Mouse (Mus musculus) liver, embryonic 14.5 days (tissue): ENCODE results near the gene Dclk3. TPM values are rescaled to one million over a fixed set of nuclear protein-coding genes. Genes with fewer than 3 reads are reported as not detected.

Source experiments
- ATAC-seq: fragments of 200-750 bp; cut with Nextera tagmentation; 2 replicates; pipeline ENCODE4 v1.8.0; 2017; ENCODE audit warnings: moderate number of reproducible peaks, mild to moderate bottlenecking, moderate library complexity; ENCODE audit not compliant: insufficient read depth
- DNase-seq, 3 experiments: peaks; one replicate each; pipeline ENCODE4 v3.0.0-alpha.2; 2012 to 2013; ENCODE audit warnings: low read depth in 3 of 3, low spot score in 3 of 3
- H3K27ac ChIP-seq: fragments of 300-500 bp; sonication (generic); 2 replicates; pipeline ENCODE4 v1.5.1; 2014; ENCODE audit warnings: moderate library complexity, mild to moderate bottlenecking, control low read depth, inconsistent platforms
- H3K27me3 ChIP-seq: fragments of 300-500 bp; sonication (generic); 2 replicates; pipeline ENCODE4 v1.6.1; 2014; ENCODE audit warnings: mild to moderate bottlenecking, low read length, moderate library complexity; ENCODE audit not compliant: control insufficient read depth, insufficient read depth
- H3K36me3 ChIP-seq: fragments of 300-500 bp; sonication (generic); replicated peaks from 2 replicates; pipeline ENCODE4 v1.6.1; 2014; ENCODE audit warnings: low read depth; ENCODE audit not compliant: control insufficient read depth, insufficient read depth
- H3K4me1 ChIP-seq, 2 experiments: fragments of 200-500 bp in 1 of 2; fragments of 300-500 bp in 1 of 2; sonication (generic) in 1 of 2; replicated peaks; 2 replicates each; pipeline ENCODE4 v1.6.1; 2012 to 2014; ENCODE audit warnings: antibody characterized with exemption in 1 of 2, inconsistent platforms in 1 of 2, low read length in 1 of 2; ENCODE audit not compliant: control insufficient read depth in 2 of 2, insufficient read depth in 2 of 2
- H3K4me2 ChIP-seq: fragments of 300-500 bp; sonication (generic); 2 replicates; pipeline ENCODE4 v1.6.1; 2014; ENCODE audit warnings: low read depth, mild to moderate bottlenecking, control low read depth, moderate library complexity
- H3K4me3 ChIP-seq, 2 experiments: fragments of 200-500 bp in 1 of 2; fragments of 300-500 bp in 1 of 2; sonication (generic) in 1 of 2; 2 replicates each; pipeline ENCODE4 v1.5.1; 2012 to 2014; ENCODE audit warnings: low read depth in 2 of 2, low read length in 2 of 2, mild to moderate bottlenecking in 2 of 2, control low read depth in 1 of 2, inconsistent platforms in 1 of 2, moderate library complexity in 1 of 2; ENCODE audit not compliant: insufficient read depth in 1 of 2
- H3K9ac ChIP-seq: fragments of 300-500 bp; sonication (generic); replicated peaks from 2 replicates; pipeline ENCODE4 v1.6.1; 2014; ENCODE audit warnings: mild to moderate bottlenecking, control low read depth, moderate library complexity
- H3K9me3 ChIP-seq: fragments of 300-500 bp; sonication (generic); 2 replicates; pipeline ENCODE4 v1.6.1; 2016; ENCODE audit warnings: low read length, mixed read lengths; ENCODE audit not compliant: control insufficient read depth
- CTCF ChIP-seq: IDR thresholded peaks from 2 replicates; pipeline ENCODE4 v1.5.1; 2016; ENCODE audit warnings: antibody characterized with exemption, low read depth, control low read depth
- EP300 ChIP-seq: IDR thresholded peaks from 2 replicates; pipeline ENCODE4 v1.6.1; 2016; ENCODE audit warnings: antibody characterized with exemption, low read depth
- WGBS: fragments of 180-500 bp; shearing (Covaris S2); extraction: QIAGEN DNeasy Blood & Tissue Kit; methylation state at CpG from one replicate; pipeline ENCODE4 v1.1.7; 2014; ENCODE audit not compliant: insufficient replicate concordance; 5-methylcytosine and 5-hydroxymethylcytosine counted together
- polyA plus RNA-seq, 2 experiments: library from polyadenylated mRNA; depleted of rRNA in 1 of 2; stranded (reverse) in 1 of 2; unstranded in 1 of 2; fragments of >200 nt; fragmentation: Nextera tagmentation in 1 of 2; extraction: Ambion mirVana in 1 of 2; gene quantifications; 2 replicates each; pipeline versions ENCODE4 v1.2.1 to v1.2.3; 2012 to 2014

The Dclk3 gene
- polyA plus RNA-seq, 2 experiments, result 0.02 to 0.03 TPM

GRCm38 (mm10) chr9:111481011-111481410, 42.1 kb downstream of the Dclk3 start:
- Histone ChIP-seq H3K9ac (no peak overlapping the region), H3K9me3 (no peaks in the 10 kb centered on the region), H3K4me1 (no peaks in the 10 kb centered on the region), H3K27ac (no peak overlapping the region), H3K4me3 (no peak overlapping the region), H3K4me2 (no peak overlapping the region), H3K36me3 (no peaks in the 10 kb centered on the region), H3K27me3 (no peaks in the 10 kb centered on the region)
- TF ChIP-seq EP300, result no peak
- no peak for TF ChIP-seq CTCF
- ATAC-seq (no peak), DNase-seq (no peak)
- WGBS, result 62% methylated on average over 3 of the region's 3 CpGs

- WGBS, result 51% methylated on average over 10 of the region's 10 CpGs
- Histone ChIP-seq H3K36me3 (no peaks in the 10 kb centered on the region), H3K27ac (no peak overlapping the region), H3K4me3 (no peak overlapping the region), H3K9me3 (no peaks in the 10 kb centered on the region), H3K27me3 (no peaks in the 10 kb centered on the region), H3K9ac (no peak overlapping the region), H3K4me1 (no peaks in the 10 kb centered on the region), H3K4me2 (no peak overlapping the region)
- TF ChIP-seq EP300 (no peak), CTCF (no peak)
- DNase-seq (no peak), ATAC-seq (no peak)
Measured at GRCm38 (mm10) chr9:111486645-111487477, 48.0 kb downstream of the Dclk3 start.

- 14% methylated on average over 8 of the region's 8 CpGs for WGBS
- no peak for ATAC-seq
Measured at GRCm38 (mm10) chr9:111490583-111490982, 51.7 kb downstream of the Dclk3 start.

GRCm38 (mm10) chr9:111491280-111491679, 52.4 kb downstream of the Dclk3 start:
- no peak overlapping the region for H3K4me3 ChIP-seq
- DNase-seq (no peak), ATAC-seq (no peak)
- TF ChIP-seq CTCF, result no peak
- TF ChIP-seq EP300, result no peak
- H3K9me3 ChIP-seq, result no peaks in the 10 kb centered on the region
- no peak overlapping the region for H3K9ac ChIP-seq
- H3K27ac ChIP-seq, result no peak overlapping the region
- no peaks in the 10 kb centered on the region for H3K36me3 ChIP-seq
- H3K4me2 ChIP-seq, result no peak overlapping the region
- H3K4me1 ChIP-seq, result no peaks in the 10 kb centered on the region
- 37% methylated on average over 4 of the region's 4 CpGs for WGBS
- no peaks in the 10 kb centered on the region; the same call in 1 of the 2 replicates for H3K27me3 ChIP-seq

More at GRCm38 (mm10) chr9:111490583-111490982, 51.7 kb downstream of the Dclk3 start:
- Histone ChIP-seq H3K27me3 (no peaks in the 10 kb centered on the region; the same call in 1 of the 2 replicates), H3K9me3 (no peaks in the 10 kb centered on the region), H3K4me1 (no peaks in the 10 kb centered on the region), H3K36me3 (no peaks in the 10 kb centered on the region), H3K4me3 (no peak overlapping the region), H3K4me2 (no peak overlapping the region), H3K9ac (no peak overlapping the region), H3K27ac (no peak overlapping the region)
- TF ChIP-seq EP300 (no peak), CTCF (no peak)
- DNase-seq, result no peak

- Histone ChIP-seq H3K4me3 (no peak overlapping the region), H3K9me3 (no peaks in the 10 kb centered on the region), H3K36me3 (no peaks in the 10 kb centered on the region), H3K9ac (no peak overlapping the region), H3K27me3 (no peaks in the 10 kb centered on the region; the same call in 1 of the 2 replicates), H3K4me2 (no peak overlapping the region), H3K4me1 (no peaks in the 10 kb centered on the region), H3K27ac (no peak overlapping the region)
- 70% methylated on average over 5 of the region's 5 CpGs for WGBS
- no peak for ATAC-seq
- TF ChIP-seq EP300, result no peak
- no peak for DNase-seq
Measured at GRCm38 (mm10) chr9:111493490-111493889, 54.6 kb downstream of the Dclk3 start.
